Mouse (Mus musculus) monocyte, adult 5-6 weeks (primary cell): Measurements from ENCODE around the gene Rpl35. TPM values are rescaled to one million over a fixed set of nuclear protein-coding genes. Genes with fewer than 3 reads are reported as not detected.

Experiments used
- ATAC-seq: fragments of 153-309, 156-312 bp; replicated peaks from 2 replicates; pipeline ENCODE4 v1.8.0; 2017; ENCODE audit warnings: mild to moderate bottlenecking; ENCODE audit not compliant: low TSS enrichment, insufficient number of reproducible peaks, severe bottlenecking, poor library complexity, low FRiP score
- total RNA-seq: library from RNA; stranded (forward); fragments of 200-1000, 200-491, 200-594 nt; gene quantifications from 3 replicates; pipeline ENCODE4 v1.2.3, GENCODE M21; 2017

Gene Rpl35
- total RNA-seq, 1 experiment from 2014 or later: 553 TPM

DNA sequence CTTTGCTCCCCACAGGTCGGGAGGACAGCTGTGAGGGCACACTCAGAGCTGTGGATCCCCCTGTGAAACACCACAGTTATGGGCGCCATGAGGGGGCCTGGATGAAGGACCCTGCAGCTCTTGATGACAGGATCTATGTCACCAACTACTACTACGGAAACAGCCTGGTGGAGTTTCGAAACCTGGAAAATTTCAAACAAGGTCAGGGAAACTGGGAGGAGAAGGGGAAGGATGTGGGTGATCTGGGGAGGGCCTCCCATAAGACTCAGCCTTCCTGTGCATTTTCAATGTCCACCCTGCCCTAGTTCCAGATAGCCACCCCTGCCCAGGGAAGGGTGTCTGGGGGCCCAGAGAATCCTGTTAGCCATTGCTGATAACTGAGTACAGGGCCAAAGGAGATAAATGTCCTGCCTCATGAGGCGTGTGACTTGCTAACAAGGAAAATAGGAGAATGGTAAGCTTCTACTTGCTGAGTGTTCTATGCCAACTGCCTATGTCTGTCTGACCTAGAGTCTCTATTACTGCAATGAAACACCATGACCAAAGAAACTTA is 47.7 kb downstream of the Rpl35 start:
- ATAC-seq: no peak

- ATAC-seq: no peak
Measured at GRCm38 (mm10) chr2:38956062-38956461, 49.4 kb downstream of the Rpl35 start.

DNA sequence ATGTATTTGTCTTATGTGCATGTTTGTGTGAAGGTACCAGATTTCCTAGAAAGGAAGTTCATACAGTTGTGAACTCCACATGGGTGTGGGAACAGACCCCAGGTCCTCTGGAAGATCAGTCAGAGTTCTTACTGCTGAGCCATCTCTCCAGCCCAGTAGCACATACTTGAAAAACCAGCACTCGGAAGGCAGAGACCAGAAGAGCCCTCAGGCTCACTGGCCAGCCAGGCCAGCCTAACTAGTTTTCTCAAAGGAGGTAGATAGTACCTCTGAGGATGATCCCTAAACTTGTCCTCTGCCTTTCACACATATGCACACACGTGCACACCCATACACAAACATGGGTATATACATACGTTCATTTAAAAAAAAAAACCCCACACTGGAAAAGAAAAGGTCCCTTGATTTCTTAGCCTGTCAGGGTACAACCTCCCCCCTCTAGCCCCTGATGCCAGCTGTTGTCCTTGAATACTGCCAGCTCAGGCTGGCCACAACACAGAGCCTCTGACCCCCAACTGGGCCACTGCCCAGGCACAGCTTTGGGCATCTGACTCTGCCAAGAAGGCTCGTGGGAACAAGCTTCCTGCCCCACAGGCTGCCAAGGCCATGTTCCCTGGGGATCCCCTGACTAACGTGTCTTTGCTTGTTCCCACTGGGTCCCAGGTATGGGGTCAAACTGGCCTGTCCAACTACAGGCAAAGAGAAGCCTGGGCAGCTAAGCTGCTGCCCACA is 52.1 kb downstream of the Rpl35 start:
- ATAC-seq: no peak

Other genes with a start within 250 kb of the Rpl35 start
- gene Nr6a1, start 77.9 kb downstream of the Rpl35 start, total RNA-seq: 0.29 to 2.2 TPM (median 1.1 TPM) in 3 replicates
- not detected in 3 replicates for gene Olfml2a, start 73.6 kb downstream of the Rpl35 start, total RNA-seq
- gene Wdr38, start 8.1 kb downstream of the Rpl35 start, total RNA-seq: 0.68 to 1.2 TPM (median 0.95 TPM) in 3 replicates
- 82.4 to 119 TPM (median 91.7 TPM) in 3 replicates for gene Arpc5l, start 276 bp downstream of the Rpl35 start, total RNA-seq
- 24.4 to 41.1 TPM (median 25.1 TPM) in 3 replicates for gene Golga1, start 59.9 kb upstream of the Rpl35 start, total RNA-seq
- 4.5 to 12.5 TPM (median 12.3 TPM) in 3 replicates for gene Scai, start 185.1 kb upstream of the Rpl35 start, total RNA-seq
- gene Ppp6c, start 220.8 kb upstream of the Rpl35 start, total RNA-seq: 42.0 to 78.0 TPM (median 71.4 TPM) in 3 replicates